Mouse (Mus musculus): ENCODE measurements at regions not wholly inside any gene's neighbourhood (a gene's known extent, or its start where the extent isn't known, plus 50 kb on each side); places are given as distances from the start of the nearest gene placed in this dataset.

- no peak for TF ChIP-seq CTCF (IDR thresholded peaks at IDR 0.05; ENCODE audit: insufficient read depth, low read depth, low read length)
- no peak for TF ChIP-seq POLR2A (IDR thresholded peaks at IDR 0.05; ENCODE audit: insufficient read depth, low read depth, low read length)
Observed at GRCm38 (mm10) chr9:30770436-30771173, 151.6 kb downstream of the Adamts15 start.

Measured in olfactory bulb, adult 2 months (tissue).